Mouse (Mus musculus) frontal cortex, postnatal 25 days (tissue): ENCODE measurements around the gene Nupl1.
A peak's percentile ranks its signal among the peaks of the same experiment; 100 is the strongest.

Experiments used
- DNase-seq, 2 experiments: peaks; one replicate each; pipeline ENCODE4 v3.0.0; 2022; ENCODE audit warnings: low spot score in 2 of 2

Nupl1 gene

DNA sequence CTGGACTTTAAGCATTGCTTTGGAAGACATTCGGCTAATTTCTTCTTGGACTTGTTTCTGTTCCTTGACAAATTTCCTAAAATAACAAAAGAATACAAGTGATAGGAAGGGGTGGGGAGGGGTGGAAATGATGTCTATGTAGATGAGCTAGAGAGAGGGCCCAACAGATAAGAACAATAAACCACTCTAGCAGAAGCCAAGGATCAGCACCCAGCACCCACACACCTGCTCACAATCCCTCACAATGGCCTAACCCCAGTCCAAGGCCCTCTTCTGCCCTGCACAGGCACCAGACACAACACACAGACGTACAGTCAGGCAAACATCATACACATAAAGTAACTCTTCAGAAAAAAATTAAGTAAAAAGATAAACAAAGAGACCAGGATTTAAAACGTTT lies 12.7 kb downstream of the Nupl1 start:
- no peak for DNase-seq

DNA sequence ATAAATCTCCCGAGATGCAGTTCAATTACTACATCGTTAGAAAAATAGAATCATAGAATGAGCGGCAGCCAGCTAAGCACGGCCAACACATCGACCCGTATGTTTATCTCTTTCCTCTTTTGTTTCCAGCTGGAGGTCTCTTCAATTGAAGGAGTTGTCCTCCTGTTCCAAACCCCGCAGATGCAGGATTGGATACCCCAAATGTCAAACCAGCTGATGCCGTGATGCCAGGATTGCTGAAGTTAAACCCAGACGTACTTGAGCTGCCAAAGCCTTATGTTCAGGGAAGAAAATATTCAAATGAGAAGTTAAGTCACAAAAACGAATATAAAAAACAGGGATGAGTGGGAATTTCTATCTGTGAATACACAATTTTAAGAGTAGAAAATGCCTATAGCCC lies 31.3 kb downstream of the Nupl1 start:
- no peak for DNase-seq

DNA sequence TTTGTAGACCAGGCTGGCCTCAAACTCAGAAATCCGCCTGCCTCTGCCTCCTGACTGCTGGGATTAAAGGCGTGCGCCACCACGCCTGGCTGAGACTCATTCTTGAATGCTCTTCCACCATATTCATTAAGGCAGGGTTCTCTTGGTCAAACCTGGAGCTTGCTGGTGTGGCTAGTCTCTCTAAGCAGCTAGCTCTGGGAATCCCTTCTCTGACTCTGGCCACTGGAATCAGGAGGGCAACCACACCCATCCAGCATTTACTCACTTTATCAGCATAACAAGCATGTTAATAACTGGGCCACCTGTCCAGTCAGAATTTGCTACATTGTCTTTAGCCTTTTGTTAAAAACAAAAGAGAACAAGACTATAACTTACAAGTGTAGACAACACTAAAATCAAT lies 33.6 kb downstream of the Nupl1 start:
- DNase-seq, result no peak

DNA sequence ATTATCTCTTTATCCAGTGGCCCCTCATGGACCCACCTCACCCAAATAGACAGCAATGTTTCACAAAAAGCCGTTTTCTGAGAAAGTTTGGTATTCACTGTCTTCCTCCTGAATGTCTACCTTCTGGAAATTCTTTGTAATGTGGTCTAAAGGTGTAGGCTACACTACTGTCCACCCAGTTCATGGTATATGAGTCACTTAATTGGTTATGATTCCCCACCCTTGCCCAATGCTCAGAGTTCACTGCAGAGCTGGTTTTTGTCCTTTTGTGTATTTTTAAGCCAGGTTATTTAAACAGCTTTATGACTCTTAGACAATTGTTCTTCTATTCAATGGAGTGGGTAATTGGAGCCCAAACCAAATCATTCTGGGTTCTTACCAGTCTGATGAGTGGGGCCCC lies 35.1 kb downstream of the Nupl1 start:
- DNase-seq, result no peak

DNA sequence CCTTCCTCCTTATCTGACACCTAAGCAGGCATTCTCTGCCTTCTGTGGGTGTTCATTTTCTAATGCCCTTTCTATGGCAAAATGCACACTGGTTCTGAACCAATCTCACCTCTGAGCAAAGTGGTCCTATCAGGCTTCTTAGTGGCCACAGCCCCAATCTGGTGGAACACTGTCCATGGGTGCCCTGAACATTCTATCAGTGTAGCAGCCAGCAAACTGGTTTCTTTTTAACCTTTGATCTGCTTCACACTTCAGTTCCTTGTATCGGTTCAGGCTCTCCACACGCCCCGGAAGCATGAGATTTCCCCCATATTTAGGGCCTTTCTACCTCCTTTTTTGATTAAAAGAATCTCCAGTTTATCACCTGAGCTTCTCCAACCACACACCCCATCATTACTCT lies 36.2 kb downstream of the Nupl1 start:
- no peak for DNase-seq

DNA sequence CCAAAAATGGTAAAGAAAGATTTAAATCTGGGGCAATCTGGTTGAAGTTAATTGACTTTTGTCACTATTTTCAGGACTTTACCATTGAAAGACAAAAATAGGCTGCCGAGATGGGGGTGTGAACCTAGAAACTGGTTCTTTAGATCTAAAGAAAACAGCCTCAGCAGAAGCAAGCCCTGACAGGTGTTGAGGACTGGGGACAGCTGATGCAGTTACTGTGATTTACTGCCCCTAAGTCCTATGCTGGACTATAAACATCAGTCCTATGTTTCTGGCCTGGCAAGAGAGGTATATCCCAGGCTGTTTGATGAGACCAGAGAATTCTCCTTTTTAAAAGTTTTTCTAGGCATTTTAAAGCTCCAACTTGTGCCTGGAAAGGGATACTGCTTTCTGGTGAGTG lies 37.2 kb downstream of the Nupl1 start:
- no peak for DNase-seq

DNA sequence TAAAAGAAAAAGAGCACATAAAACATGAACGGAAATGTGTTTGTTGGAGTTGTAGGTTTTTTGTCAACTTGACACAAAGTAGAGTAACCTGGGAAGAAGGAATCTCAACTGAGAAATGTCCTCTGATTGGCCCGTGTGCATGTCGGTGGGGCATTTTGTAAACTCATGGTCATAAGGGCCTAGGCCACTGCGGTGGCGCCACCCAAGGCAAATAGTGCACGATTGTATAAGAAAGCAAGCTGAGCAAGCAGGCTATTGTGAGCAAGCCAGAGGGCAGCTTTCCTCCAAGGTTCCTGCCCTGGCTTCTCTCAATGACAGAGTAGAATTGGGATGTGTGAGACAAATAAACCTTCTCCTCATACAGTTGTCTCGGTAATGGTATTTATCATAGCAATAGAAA lies 42.1 kb downstream of the Nupl1 start:
- no peak for DNase-seq

DNA sequence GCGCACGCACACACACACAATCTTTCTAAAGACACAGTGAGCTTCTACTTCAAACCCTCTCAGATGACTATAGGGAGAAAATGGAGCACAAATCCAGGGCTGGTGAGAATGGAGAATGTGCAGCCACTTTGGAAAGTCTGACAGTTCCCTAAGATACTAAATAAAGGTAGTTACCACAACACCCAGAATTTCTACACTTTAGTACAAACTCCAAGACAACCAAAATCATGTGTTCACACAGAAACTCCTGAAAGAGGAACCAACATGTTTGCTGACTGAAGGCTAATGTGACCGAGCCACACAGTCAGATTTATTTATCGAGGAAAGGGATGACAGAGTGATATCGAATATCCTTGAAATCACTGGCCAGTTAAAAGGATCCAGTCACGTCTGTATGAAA lies 46.2 kb downstream of the Nupl1 start:
- DNase-seq, result no peak

DNA sequence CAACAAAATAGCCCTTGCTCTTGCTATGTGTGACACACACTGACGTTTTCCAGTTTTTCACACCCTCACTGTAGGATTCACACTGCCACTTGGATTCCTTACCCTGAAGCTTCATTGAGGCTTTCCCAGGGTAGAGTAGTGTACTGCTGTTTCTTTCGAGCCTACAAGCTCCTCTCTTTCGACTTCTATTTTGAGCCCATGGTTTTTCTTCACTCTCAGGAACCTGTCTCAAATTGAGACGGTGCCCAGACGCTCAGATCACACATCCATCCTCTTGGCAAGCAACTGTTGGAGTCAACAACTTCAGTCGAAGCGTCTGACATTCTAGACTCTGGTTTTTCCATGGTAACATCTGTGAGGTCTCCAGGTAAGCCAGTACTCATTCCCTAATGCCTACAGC lies 54.3 kb downstream of the Nupl1 start, which contains the start of gene Atp8a2:
Gene Atp8a2, minus strand, starts transcription at position 296 of the 400 bp plus-strand sequence.
- DNase-seq, result no peak

DNA sequence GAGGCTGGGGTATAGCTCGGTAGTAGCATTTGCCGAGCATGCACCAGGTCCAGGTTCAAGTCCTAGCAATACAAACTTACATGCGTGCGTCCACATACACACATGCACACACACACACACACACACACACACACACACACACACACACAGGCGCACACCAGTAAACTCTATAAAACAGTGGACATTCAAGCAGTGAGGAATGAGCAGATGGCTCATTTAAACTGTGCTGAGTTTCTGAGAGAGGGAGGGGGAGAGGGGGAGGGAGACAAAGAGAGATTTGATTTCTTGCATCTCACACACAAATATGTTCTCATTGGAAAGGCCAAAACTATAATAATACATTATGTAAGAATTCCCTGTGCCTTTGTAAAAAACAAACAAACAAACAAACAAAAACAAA lies 55.2 kb downstream of the Nupl1 start:
- DNase-seq, result no peak

DNA sequence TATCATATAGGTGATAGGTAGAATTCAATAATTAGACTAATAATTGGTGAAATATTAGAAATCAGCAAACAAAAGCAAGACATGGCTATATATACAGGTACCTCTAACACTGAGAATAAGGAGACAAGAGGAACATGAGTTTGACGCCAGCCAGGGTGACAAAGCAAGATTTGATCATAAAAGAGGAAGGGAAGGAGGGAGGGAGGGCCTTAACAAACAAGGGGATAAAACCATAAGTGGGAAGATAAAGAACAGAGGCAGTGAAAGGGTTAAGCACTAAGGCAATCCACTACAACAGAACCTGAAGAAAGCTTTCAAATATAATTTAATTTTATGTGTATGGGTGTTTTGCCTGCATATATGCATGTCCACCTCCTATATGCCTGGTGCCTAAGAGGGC lies 56.6 kb downstream of the Nupl1 start:
- no peak for DNase-seq

DNA sequence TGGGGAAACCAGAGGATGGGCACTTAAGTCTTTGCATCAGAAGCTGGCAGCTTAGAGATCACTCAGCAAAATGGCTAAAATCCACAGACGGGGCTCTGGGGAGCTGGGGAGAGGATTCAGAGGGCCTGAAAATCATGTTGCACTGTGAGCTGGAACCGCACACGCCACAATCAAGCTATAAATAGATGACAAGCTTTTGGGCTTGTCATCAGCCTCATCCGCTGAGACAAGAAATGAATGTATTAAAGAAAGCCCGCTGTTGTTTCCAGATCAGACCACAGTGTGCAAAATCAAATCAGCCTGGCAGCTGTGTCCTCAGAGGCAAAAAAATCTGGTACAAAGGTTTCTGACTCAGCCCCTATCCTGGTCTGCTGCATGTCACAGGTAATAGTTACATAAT lies 61.5 kb downstream of the Nupl1 start:
- no peak for DNase-seq

DNA sequence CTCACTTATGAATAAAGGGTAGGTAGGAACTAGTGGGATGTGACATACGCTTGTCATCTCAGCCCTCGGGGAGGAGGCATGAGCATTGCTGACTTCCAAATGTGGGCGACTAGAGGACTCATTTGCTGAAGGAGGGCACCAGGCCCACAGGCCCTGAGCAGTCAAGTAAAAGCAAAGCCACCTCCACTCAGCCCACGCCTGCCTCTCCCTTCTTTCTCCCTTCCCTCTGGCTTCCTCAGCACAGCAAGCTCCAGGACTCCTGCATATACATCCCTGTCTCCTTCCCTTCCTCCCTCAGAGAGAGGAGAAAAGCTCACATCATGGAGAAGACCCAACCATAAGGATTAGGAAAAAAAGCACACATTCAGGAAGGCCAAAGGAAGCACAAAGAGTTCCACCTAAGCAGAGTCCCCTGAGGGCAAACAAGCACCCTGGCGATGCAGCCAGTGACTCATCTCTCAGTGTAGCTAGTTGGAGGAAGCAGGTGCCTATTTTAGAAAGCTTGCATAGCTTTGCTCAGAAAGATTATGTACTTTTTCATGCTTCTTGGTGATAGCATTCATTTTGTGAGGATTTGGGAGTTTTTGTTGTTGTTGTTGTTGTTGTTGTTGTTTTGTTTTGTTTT lies 62.9 kb downstream of the Nupl1 start:
- DNase-seq, result peak in 1 of 2 experiments; percentile 33

DNA sequence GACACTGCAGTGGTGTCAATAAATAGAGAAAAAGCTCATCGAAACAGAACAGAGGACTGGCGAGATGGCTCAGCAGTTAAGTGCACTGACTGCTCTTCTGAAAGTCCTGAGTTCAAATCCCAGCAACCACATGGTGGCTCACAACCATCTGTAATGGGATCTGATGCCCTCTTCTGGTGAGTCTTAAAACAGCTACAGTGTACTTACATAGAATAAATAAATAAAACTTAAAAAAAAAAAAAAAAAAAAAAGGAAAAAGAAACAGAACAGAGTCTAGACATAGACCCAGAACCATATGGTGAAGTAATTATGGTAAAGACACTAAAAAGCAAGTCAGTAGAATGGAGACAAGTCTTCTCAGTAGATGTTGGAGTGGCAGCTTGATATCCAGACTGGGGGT lies 69.9 kb downstream of the Nupl1 start:
- DNase-seq, result no peak

DNA sequence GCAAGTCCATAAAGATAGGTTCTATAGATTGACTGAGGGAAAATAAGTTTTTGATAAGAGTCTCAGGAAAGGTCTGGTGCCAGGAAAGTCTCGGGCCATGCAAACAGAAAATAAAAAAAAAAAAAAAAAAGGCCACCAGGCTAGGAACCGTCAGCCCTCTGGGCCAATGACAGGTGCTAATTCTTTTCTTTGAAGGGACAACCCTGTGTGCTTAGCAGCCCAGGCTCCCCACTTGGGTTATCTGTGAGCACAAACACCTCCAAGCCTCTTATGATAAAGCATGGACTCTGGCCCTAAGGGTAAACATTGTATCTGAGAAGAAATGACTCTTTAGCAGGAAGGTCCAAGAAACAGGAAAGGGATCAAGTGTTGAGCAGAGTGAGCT lies 72.7 kb downstream of the Nupl1 start:
- DNase-seq, result no peak

DNA sequence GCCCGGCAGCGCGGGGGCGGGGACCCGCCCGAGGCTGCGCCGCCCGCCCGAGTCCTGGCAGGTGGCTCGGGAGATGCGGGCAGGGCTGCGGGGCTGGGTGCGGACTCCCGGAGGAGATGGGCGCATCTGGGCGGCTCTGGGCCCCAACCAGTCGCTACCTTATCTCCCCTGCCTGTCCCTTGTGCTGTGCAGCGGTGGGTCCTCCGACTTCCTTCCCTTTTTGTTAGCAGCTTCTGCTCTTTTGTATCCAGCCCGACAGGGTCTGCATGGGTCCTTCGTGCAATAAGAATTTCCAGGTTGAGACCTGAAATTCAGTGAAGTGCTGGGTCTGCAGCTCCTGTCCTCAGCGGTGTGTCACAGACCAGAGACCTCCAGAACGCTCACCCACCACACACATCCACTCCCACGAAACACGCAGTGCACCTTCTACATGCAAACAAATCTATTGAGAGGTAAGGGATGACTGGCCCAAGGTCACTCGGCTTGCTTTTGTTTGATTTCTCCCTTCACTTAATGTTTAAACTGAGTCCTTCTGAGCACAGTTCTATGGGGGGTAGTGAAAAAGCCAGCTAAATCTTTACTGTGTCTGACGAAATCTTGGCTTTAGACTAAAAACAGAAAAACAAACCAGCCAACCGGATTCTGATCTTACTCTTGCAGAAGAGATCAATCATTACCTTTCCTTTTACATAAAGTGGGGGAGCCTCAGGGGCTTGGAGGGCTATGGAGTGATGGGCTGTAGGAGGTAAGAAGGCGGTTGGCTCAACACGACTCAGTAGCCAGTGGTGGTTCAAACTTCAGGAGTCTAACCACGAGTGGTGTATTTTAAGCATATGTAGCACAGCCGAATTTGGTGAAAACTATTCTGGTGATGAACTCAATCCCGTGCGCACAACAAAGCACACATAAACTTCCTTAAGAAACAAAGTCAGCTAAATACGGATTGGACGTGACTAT lies 73.3 kb downstream of the Nupl1 start:
- DNase-seq, result peak in 1 of 2 experiments; percentile 25

DNA sequence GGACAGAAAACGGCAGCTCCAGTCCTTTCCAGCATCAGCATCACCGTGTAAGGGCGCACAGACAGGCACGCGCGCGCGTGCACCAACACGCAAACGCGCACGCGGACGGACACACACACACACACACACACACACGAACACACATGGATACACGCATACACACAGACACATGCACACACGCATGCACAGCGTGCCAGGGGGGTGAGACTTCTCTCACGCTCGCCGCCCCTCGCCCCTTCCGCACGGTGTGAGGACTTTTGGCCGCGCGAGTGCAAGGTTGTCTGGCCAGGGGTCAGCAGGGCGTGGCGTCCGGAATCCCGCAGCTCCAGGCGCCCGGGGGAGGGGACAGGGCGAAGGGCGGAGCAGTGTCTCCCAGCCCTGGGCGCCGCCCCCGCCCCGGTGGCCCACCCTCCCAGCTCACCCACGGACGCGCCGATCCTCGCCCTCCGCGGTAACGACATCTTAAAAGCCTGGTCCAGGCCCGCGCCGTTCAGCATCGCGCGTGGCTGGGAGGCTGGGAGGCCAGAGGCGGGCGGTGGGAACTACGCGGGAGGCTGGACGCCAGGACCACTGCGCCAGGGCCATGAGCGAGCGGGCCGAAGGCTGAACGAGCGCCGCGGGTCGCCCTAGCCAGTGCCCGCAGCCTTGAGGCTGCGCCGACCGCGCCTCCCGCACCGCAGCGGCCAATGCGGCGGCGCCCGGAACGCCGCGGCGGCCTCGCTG lies 74.2 kb downstream of the Nupl1 start:
- peak; percentile 49 to 50 for DNase-seq

DNA sequence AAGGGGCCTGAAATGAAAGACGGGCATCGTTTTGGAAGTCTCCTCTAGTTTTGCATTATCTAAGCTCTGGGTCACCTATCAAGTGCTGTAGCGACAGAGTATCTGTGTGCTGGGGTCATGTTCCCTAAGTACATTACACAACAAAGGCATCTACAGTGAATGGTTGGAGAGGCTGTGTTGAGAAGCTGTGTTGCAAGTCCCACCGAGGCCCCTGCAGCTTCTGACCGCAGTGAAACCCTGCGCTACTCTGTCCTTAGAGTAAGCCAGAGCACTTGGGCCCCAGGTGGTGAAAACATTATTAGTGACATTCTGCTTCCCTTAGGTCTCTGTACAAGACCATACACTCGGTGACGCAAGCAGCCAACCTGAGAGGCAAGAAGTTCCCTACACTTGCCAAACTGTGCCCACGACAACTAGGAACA lies 74.8 kb downstream of the Nupl1 start:
- no peak for DNase-seq

DNA sequence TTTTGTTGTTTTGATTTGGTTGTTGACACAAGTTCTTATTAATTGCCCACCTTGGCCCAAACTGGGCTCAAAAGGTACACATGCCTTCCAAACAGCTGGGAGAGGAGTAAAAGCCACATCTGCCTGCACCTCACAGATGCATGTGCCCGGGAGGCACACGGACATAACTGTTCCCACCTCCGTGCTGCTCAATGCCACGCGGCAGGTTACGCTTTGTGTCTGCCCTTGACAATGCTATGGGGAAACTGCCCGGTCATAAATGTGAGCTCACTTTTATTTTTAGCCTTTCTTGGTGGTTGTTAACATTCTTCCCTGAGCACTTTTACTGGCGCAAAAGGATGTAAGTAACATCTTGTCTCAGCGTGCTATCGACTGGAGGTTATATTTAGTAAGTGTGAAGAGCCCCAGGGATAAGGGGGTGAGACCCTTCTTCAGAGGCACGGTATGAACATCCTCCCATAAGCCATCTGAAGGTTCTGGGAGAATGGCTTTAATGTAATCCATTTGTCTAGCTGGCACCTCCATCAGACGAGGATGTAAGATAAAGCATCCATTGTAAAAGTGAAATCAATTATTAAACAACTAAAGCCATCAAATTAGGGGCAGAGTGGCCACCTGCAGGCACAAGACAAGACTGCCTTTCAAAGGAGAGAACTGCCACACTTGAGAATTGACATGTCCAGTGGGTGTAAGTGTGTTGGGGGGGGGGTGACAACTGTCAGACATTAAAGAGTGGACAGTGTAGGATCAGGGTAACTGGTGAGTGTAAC lies 78.8 kb downstream of the Nupl1 start:
- DNase-seq, result no peak

DNA sequence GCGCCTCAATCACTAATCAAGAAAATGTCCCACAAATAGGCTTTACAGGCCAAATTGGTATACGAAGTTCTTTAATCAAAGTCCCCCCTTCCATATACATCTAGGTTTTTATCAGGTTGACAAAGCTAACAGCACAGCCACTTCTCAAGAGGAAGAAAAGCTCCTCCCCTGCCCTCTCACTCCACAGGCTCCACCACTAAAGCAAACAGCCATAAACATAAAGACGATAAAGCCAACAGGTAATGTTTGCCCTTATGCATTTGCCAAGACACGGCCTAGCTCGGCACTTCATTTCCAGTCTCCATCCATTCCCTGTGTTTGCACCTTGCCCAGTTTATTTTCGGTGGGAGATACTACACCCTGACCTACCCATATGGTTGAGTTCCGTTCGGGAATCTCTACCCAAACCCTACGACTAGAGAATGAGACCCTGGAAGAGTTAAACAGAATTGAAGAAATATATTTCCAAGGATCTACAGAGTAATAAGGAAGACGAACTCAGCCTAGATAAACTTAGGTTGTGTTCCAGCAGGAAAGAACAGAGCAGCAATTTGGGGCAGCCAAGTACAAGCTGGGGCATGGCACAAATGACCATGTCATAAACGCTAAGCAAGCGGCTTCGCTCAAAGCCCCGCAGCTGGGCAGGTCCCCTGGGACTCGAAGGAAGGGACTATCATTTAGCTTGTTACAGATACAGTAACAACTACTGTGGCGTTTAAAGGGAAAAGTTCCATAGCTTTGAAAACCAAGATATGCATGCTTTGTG lies 80.2 kb downstream of the Nupl1 start:
- no peak for DNase-seq

DNA sequence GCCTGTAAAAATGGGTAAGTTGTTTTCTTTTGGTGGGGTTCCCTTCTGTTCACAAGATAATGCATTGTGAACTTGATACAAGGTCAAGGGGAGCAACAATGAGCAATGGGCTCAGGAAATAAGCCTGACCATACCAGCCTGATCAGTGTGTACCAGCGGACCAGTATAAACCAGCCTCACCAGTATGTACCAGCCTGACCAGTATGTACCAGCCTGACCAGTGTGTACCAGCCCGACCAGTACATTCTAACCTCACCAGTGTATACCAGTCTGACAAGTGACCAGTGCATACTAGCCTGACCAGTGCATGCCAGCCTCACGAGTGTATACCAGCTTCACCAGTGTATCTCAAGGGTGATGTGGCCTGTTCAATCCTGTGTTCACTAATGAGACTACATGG lies 87.9 kb downstream of the Nupl1 start:
- no peak for DNase-seq
